Mouse (Mus musculus) hindbrain, embryonic 11.5 days (tissue): ENCODE measurements around the gene Bmp2k. TPM values are rescaled to one million over a fixed set of nuclear protein-coding genes. Genes with fewer than 3 reads are reported as not detected.

Source experiments
- ATAC-seq: fragments of 200-750 bp; cut with Nextera tagmentation; 2 replicates; pipeline ENCODE4 v1.8.0; 2017; ENCODE audit warnings: mild to moderate bottlenecking, moderate TSS enrichment, moderate library complexity; ENCODE audit not compliant: low FRiP score
- DNase-seq: peaks from one replicate; pipeline ENCODE4 v3.0.0-alpha.2; 2015; ENCODE audit warnings: low spot score
- H3K27ac ChIP-seq: fragments of 300-500 bp; sonication (generic); 2 replicates; pipeline ENCODE4 v1.5.1; 2014; ENCODE audit warnings: mild to moderate bottlenecking, low read depth, low read length
- H3K27me3 ChIP-seq: fragments of 300-500 bp; sonication (generic); 2 replicates; pipeline ENCODE4 v1.6.1; 2014; ENCODE audit warnings: mild to moderate bottlenecking, low read length, moderate library complexity, mixed read lengths; ENCODE audit not compliant: control insufficient read depth, insufficient read depth
- H3K36me3 ChIP-seq: fragments of 300-500 bp; sonication (generic); 2 replicates; pipeline ENCODE4 v1.6.1; 2014; ENCODE audit warnings: mild to moderate bottlenecking, low read length, moderate library complexity, mixed read lengths; ENCODE audit not compliant: control insufficient read depth, insufficient read depth
- H3K4me1 ChIP-seq: fragments of 300-500 bp; sonication (generic); replicated peaks from 2 replicates; pipeline ENCODE4 v1.6.1; 2014; ENCODE audit warnings: low read length, mixed read lengths; ENCODE audit not compliant: control insufficient read depth, insufficient read depth
- H3K4me2 ChIP-seq: fragments of 300-500 bp; sonication (generic); replicated peaks from 2 replicates; pipeline ENCODE4 v1.6.1; 2014; ENCODE audit warnings: mild to moderate bottlenecking, low read depth, low read length
- H3K4me3 ChIP-seq: fragments of 300-500 bp; sonication (generic); 2 replicates; pipeline ENCODE4 v1.5.1; 2014; ENCODE audit warnings: low read depth, low read length
- H3K9ac ChIP-seq: fragments of 300-500 bp; sonication (generic); 2 replicates; pipeline ENCODE4 v1.6.1; 2014; ENCODE audit warnings: low read depth, low read length
- H3K9me3 ChIP-seq: fragments of 300-500 bp; sonication (generic); 2 replicates; pipeline ENCODE4 v1.6.1; 2016; ENCODE audit warnings: low read length; ENCODE audit not compliant: control insufficient read depth
- WGBS: fragments of 180-500 bp; shearing (Covaris S2); extraction: QIAGEN DNeasy Blood & Tissue Kit; methylation state at CpG from one replicate; pipeline ENCODE4 v1.1.7; 2014; 5-methylcytosine and 5-hydroxymethylcytosine counted together
- polyA plus RNA-seq: library from polyadenylated mRNA; unstranded; fragments of >200 nt; fragmentation: Nextera tagmentation; extraction: Ambion mirVana; gene quantifications from 2 replicates; pipeline ENCODE4 v1.2.1, GENCODE M21; 2014

The Bmp2k gene
- polyA plus RNA-seq, 1 experiment from 2014 or later = 13.7 TPM

DNA sequence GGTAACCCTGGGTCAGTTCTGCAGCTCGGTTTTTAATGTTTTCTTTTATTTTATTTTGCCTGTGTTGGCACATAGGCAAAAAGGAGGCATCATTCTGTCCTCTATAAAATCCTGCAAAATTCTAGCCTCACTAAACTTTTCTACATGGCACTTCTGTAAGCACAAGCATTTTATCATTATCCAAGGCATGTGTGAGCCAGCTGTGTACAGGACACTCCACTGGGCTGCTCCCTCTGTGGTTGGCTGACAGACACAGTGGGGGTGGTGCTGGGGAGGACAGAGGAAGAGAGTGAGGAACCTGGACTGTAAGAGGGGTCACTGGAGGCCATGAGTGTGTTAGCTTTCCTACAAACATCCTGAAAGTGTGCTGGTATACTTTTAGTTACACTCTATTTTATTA is 64.6 kb downstream of the Bmp2k start:
- no peak overlapping the region for H3K4me2 ChIP-seq
- no peak for ATAC-seq
- no peak overlapping the region for H3K27ac ChIP-seq
- no peaks in the 10 kb centered on the region for H3K9me3 ChIP-seq
- no peak overlapping the region for H3K4me3 ChIP-seq
- H3K9ac ChIP-seq = no peak overlapping the region
- H3K4me1 ChIP-seq = no peaks in the 10 kb centered on the region
- H3K27me3 ChIP-seq = no peaks in the 10 kb centered on the region
- 66% methylated on average over 1 of the region's 1 CpGs for WGBS
- DNase-seq = no peak
- H3K36me3 ChIP-seq = no peaks in the 10 kb centered on the region

DNA sequence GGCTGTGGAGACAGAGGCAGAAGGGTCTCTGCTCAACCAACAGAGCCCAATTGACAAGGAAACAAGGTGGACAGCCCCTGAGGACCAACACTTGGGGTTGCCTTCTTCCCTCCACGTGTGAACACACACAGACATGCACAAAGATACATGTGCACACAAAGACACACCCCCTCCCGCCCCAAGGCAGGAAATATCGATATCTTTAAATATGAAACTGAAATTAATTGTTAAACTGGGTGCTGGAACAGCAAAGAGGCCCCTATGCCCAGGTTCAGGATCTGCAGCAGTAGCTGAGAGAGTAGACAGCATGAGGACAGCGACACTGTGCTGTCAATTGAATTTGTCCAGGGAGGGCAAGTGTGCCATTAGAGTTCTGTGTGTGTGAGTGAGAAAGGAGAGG is 68.3 kb downstream of the Bmp2k start:
- no peak overlapping the region for H3K9ac ChIP-seq
- DNase-seq (no peak), ATAC-seq (no peak)
- WGBS = 91% methylated on average over 4 of the region's 4 CpGs
- H3K36me3 ChIP-seq = no peaks in the 10 kb centered on the region
- no peaks in the 10 kb centered on the region for H3K27me3 ChIP-seq
- no peak overlapping the region for H3K27ac ChIP-seq
- H3K4me1 ChIP-seq = no peaks in the 10 kb centered on the region
- H3K4me2 ChIP-seq = no peak overlapping the region
- no peaks in the 10 kb centered on the region for H3K9me3 ChIP-seq
- no peak overlapping the region for H3K4me3 ChIP-seq

DNA sequence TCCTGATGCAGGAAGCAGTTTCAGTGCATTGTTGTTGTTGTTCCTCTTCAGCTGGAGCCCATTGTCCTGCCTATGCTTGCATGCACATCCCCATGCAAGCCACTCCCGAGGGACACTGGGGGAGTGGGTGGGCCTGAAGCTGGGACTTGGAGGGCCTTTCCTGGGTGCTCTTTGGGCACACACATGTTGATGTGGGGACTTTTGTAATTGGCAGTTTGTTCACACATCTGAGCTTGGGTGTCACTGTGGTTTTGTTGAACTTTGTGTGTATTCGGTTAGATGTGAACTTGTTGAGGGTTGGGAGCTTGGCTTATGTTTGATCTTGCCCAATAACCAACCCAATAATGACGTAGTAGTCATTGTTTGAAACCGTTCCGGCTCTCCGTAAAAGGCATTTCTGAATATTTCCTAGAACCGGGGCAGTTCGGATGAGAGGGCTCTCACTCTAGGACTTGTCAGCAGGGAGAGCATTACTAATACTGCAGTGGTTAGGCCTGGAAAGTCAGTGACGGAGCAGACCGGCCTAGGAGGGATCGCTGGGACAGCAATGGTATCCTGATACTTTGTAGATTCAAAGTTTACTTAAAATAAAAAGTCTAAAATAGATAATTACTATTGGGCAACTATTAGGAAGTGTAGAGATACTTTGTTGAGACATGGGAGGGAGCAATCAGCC is 78.1 kb downstream of the Bmp2k start:
- DNase-seq (no peak), ATAC-seq (no peak)
- no peaks in the 10 kb centered on the region for H3K36me3 ChIP-seq
- H3K4me3 ChIP-seq = no peak overlapping the region
- H3K9me3 ChIP-seq = no peaks in the 10 kb centered on the region
- no peak overlapping the region for H3K27ac ChIP-seq
- 92% methylated on average over 11 of the region's 11 CpGs for WGBS
- no peak overlapping the region for H3K9ac ChIP-seq
- no peak overlapping the region for H3K4me2 ChIP-seq
- no peaks in the 10 kb centered on the region for H3K27me3 ChIP-seq
- no peaks in the 10 kb centered on the region for H3K4me1 ChIP-seq

DNA sequence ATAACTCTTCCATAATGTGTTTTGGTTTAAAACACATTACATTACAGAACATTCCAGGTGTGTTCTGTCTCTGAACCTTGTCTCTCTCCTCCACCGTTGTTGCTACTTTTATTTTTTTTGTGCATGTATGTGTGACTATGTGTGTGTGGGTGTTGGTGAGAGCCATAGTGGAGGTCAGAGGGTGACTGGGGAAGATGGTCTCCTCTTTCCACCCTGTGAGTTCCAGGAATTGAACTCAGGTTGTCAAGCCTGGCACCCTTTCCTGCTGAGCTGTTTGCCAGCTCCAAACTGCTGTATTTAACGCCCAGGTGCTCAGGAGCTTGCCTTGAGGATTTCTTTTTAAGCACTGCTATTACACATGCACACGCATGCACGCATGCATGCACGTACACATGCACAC is 78.7 kb downstream of the Bmp2k start:
- Histone ChIP-seq H3K4me2 (no peak overlapping the region), H3K27me3 (no peaks in the 10 kb centered on the region), H3K9me3 (no peaks in the 10 kb centered on the region), H3K36me3 (no peaks in the 10 kb centered on the region), H3K4me3 (no peak overlapping the region), H3K4me1 (no peaks in the 10 kb centered on the region), H3K9ac (no peak overlapping the region), H3K27ac (no peak overlapping the region)
- 97% methylated on average over 5 of the region's 5 CpGs for WGBS
- DNase-seq (no peak), ATAC-seq (no peak)

DNA sequence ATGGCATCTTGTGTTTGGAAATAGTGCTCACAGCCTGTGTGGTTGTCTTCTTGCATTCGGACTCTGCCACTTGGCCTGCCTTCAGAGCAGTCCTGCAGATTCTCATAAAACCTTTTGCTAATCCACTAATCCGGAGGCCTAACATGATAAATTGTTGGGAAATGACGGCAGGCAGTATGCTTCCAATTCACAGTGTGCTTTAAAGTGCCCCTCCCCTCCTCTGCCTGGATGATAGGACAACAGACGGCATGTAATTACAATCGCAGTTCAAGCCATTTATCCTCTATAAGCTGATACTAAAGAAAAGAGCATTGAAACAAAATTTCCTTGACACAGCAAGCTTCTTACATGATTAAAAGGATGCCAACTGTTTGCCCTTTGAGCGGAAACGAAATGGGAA is 80.2 kb downstream of the Bmp2k start:
- WGBS = 75% methylated on average over 7 of the region's 7 CpGs
- H3K4me2 ChIP-seq = no peak overlapping the region
- H3K9me3 ChIP-seq = no peaks in the 10 kb centered on the region
- no peaks in the 10 kb centered on the region for H3K27me3 ChIP-seq
- H3K9ac ChIP-seq = no peak overlapping the region
- no peak overlapping the region for H3K27ac ChIP-seq
- no peaks in the 10 kb centered on the region for H3K4me1 ChIP-seq
- DNase-seq (no peak), ATAC-seq (no peak)
- no peak overlapping the region for H3K4me3 ChIP-seq
- H3K36me3 ChIP-seq = no peaks in the 10 kb centered on the region

DNA sequence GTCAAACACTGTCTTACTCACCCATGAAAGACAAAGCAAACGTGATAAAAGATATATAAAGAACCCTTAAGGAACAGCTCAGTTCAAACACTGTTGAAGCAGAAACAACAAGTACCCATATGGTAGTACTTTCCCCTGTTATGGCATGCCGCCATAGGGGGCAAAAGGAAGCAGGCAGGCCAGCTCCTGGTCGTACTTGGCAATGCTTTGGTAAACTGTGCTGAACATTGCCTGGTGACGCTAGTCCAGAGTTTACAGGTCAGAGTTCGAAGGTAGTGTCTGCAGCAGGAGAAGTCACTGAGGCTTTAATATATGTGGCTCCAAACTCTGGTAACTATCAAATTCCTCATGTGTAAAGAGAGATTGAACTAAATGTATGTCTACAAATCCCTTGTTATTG is 81.2 kb downstream of the Bmp2k start:
- no peak for DNase-seq
- Histone ChIP-seq H3K27me3 (no peaks in the 10 kb centered on the region), H3K9ac (no peak overlapping the region), H3K4me2 (no peak overlapping the region), H3K27ac (no peak overlapping the region), H3K9me3 (no peaks in the 10 kb centered on the region), H3K4me1 (no peaks in the 10 kb centered on the region), H3K4me3 (no peak overlapping the region), H3K36me3 (no peaks in the 10 kb centered on the region)
- 76% methylated on average over 5 of the region's 5 CpGs for WGBS
- ATAC-seq = no peak

DNA sequence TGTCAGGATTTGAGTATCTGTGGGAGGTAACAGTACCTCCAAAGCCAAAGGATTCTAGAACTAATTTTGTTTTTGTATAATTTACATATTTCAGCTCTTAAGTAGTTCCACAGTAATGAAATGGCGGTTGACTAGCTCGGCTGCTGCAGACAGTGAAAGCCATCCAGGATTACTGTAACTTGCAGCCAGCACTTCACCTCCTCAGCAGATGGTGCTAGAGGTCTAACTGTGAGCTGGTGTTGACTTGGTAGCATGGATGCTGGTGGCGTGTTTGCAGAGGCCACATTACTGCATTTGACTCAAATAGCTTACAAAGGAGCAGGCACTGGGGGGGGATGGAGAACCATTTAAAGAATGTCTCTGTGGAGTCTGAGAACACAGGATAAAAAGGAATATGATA is 84.0 kb downstream of the Bmp2k start:
- no peak overlapping the region for H3K4me3 ChIP-seq
- H3K27ac ChIP-seq = no peak overlapping the region
- no peaks in the 10 kb centered on the region for H3K9me3 ChIP-seq
- DNase-seq = no peak
- H3K9ac ChIP-seq = no peak overlapping the region
- no peaks in the 10 kb centered on the region for H3K27me3 ChIP-seq
- no peak for ATAC-seq
- no peaks in the 10 kb centered on the region for H3K4me1 ChIP-seq
- 80% methylated on average over 3 of the region's 3 CpGs for WGBS
- H3K4me2 ChIP-seq = no peak overlapping the region
- no peaks in the 10 kb centered on the region for H3K36me3 ChIP-seq

DNA sequence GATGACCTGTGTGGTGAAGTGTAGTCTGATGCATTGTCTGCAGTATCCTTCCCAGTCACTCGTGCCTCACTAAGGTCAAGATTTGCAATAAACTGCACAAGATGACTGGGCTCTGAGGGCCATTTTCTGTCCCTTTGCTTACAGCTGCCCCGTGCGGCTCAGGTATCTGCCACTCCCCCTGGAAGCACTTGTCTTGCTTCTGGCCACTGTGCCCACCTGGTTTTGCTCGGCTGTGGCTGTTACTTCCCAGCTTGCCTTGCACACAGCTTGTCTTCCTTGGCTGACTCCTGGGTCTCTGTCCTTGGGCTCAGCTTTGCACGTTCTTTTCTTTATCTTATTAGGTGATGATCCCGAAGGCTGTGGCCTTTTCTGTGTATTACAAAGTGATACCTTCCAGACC is 86.2 kb downstream of the Bmp2k start:
- WGBS = 93% methylated on average over 6 of the region's 6 CpGs
- ATAC-seq (no peak), DNase-seq (no peak)
- Histone ChIP-seq H3K27ac (no peak overlapping the region), H3K4me1 (no peaks in the 10 kb centered on the region), H3K4me2 (no peak overlapping the region), H3K4me3 (no peak overlapping the region), H3K9ac (no peak overlapping the region), H3K27me3 (no peaks in the 10 kb centered on the region), H3K9me3 (no peaks in the 10 kb centered on the region), H3K36me3 (no peaks in the 10 kb centered on the region)

DNA sequence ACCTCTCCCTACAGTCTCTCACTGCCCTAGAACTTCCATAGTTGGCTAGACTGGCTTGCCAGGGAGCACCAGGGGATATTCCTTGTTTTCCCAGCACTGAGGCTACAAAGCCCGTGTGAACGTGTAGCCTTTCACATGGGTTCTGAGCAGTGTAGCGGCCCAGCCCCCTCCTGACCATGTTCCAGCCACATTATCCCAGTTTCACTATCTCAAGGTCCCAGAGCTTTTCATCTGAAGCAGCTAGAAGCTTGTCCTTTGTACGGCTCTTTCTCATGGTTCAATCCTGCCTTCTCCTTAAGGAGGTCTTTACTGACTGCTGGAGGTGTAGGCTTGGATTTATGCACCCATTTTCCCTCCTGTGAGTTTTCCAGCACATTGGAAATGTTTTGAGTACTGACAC is 87.1 kb downstream of the Bmp2k start:
- ATAC-seq = no peak
- H3K9ac ChIP-seq = no peak overlapping the region
- H3K27me3 ChIP-seq = no peaks in the 10 kb centered on the region
- no peak overlapping the region for H3K4me2 ChIP-seq
- no peak for DNase-seq
- no peaks in the 10 kb centered on the region for H3K4me1 ChIP-seq
- no peak overlapping the region for H3K27ac ChIP-seq
- no peak overlapping the region for H3K4me3 ChIP-seq
- H3K9me3 ChIP-seq = no peaks in the 10 kb centered on the region
- 92% methylated on average over 4 of the region's 4 CpGs for WGBS
- H3K36me3 ChIP-seq = no peaks in the 10 kb centered on the region
